Mouse (Mus musculus): ENCODE measurements around the gene Gm20388.

GRCm38 (mm10) chr8:122240241-122241026 lies 2329.8 kb downstream of the Gm20388 start:
- TF ChIP-seq CTCF (IDR thresholded peaks at IDR 0.05; ENCODE audit: insufficient read depth, low read depth, low read length) (no peak), POLR2A (IDR thresholded peaks at IDR 0.05; ENCODE audit: insufficient read depth, low read depth, low read length) (no peak)

Data from olfactory bulb, adult 2 months (tissue).